Mouse (Mus musculus): ENCODE measurements around the gene Cers2. TPM values are rescaled to one million over a fixed set of nuclear protein-coding genes. Genes with fewer than 3 reads are reported as not detected.

The Cers2 gene
- 10 to 100 TPM; 20.3 to 21.7 TPM for total RNA-seq (2021)
- long read RNA-seq, experiment 1, transcript Cers2-201 (11 exons, 2,216 nt), result major isoform, 12 of 19 reads
- long read RNA-seq, experiment 1, partial matches to known transcripts, result 1 of 19 reads
- long read RNA-seq, experiment 1, other reads (novel, unspliced or antisense), result 6 of 19 reads
- long read RNA-seq, experiment 2, transcript Cers2-201 (11 exons, 2,216 nt), result major isoform, 20 of 25 reads
- long read RNA-seq, experiment 2, partial matches to known transcripts, result 0 of 25 reads
- long read RNA-seq, experiment 2, other reads (novel, unspliced or antisense), result 5 of 25 reads

GRCm38 (mm10) chr3:95314486-95315093 lies at the start of gene Cers2:
Gene Cers2, plus strand, starts transcription at chr3:95314791.
- no peak for DNase-seq

- DNase-seq, result no peak
Observed at GRCm38 (mm10) chr3:95266052-95266451, 48.5 kb upstream of the Cers2 start.

- no peak for DNase-seq
Observed at GRCm38 (mm10) chr3:95267855-95268254, 46.7 kb upstream of the Cers2 start.

DNA sequence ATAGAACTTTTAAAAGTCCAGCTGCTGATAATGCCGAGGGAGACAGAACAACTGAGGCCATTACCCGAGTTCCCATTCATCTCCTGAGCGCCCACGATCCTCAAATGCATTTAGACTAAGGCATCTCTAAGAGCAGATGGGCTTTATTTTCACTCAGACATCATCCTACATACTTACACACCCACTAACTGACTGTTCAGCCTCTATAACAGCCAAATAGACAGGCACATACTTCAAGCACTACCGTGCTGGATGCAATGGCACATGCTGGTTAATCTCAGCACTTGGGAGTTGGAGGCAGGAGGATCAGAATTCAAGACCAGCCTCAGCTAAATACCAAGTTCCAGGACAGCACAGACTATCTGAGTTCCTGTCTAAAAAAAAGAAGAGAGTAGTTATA lies 44.8 kb upstream of the Cers2 start:
- DNase-seq, result no peak

DNA sequence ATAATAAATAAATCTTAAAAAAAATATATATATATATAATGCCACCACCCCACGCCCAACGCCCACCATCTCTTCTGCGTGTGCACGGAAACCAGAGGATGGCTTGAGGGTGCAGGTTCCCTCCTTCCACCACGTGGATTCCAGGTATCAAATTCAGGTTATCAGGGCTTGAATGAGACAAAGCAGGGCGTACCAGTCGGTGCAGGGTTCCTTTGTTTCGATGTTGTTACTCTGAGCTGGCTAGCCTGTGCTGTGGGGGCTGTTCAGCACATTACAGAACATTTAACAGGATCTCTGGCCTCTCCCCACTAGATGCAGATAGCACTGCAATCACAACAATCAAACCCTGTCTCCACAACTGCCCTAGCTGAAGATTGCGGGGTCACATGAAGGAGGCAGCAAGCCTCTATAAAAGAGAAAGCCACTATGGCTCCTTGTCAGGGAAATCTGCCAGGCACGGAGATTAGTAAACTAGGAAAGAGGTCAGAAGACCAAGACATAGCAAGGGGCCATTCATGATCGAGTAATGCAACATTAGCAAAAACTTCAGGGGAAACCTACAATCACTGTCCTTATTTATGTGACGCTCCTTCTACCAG lies 43.7 kb upstream of the Cers2 start:
- no peak for DNase-seq

DNA sequence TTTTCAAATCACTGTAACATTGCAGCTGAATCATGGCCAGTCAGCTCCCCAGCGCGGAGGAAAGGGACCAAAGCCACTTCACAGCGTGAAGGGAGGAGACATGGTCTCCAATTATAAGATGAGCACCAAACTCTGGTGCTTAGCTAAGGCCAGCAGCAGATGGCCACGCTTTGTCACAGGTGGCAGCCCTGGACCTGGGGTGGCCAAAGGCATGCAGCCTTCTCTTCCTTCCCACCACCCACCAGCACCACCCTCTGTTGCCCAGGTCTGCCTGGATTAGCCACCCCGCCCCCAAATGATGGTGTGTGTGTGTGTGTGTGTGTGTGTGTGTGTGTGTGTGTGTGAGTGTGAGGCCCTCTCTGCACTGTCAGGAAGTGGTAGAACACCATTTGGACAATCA lies 41.1 kb upstream of the Cers2 start:
- no peak for DNase-seq

DNA sequence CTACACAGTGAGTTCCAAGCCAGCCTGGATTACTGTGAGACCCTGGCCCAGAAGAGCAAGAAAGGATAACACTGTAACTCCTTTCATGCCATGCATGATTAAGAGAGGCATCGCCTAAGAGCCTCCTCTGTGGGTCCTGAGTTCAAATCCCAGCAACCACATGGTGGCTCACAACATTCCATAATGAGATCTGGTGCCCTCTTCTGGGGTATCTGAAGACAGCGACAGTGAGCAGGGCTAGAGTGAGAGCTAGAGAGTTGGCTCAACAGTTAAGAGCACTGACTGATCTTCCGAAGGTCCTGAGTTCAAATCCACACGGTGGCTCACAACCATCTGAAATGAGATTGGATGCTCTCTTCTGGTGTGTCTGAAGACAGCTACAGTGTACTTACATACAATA lies 40.1 kb upstream of the Cers2 start:
- no peak for DNase-seq

DNA sequence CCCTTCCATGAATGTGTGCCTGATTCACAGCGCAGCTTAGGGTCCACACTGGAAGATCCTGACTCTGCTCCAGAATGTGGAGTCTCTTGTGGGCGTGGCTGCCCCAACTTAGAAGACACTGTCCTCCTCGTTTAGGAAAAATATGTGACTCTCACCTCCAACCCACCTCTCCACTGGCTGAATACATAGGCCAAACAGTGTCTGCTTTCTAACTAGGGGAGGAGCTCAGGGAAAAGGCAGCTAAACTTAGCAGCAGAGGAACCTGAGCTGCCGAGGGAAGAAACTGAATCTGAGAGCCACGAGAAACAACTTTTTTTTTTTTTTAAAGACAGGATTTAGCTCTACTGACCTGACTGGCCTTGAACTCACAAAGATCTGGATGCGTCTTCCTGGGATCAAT lies 39.4 kb upstream of the Cers2 start:
- DNase-seq, result peak; percentile 46

GRCm38 (mm10) chr3:95276428-95276934 lies 38.1 kb upstream of the Cers2 start:
- no peak for DNase-seq

DNA sequence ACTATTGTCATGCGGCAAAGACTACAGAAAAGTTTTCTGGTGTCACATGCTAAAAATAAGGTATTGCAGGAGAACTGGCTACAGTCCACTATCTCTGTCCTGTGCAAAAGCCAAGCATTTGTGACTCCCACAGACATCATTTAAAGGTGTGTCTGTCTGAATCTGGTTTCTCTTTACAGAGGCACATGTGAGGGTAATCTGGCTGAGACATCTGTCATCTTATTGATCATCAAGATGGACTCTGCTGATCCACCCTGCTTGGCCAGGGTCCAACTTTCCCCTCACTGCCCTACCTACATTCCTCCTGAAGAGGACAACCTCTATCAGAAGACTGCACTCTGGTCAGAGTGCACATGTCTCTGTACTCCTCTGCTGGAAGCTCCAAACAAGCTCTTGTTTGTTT lies 37.4 kb upstream of the Cers2 start:
- no peak for DNase-seq

- DNase-seq, result no peak
Observed at GRCm38 (mm10) chr3:95280747-95281146, 33.8 kb upstream of the Cers2 start.

DNA sequence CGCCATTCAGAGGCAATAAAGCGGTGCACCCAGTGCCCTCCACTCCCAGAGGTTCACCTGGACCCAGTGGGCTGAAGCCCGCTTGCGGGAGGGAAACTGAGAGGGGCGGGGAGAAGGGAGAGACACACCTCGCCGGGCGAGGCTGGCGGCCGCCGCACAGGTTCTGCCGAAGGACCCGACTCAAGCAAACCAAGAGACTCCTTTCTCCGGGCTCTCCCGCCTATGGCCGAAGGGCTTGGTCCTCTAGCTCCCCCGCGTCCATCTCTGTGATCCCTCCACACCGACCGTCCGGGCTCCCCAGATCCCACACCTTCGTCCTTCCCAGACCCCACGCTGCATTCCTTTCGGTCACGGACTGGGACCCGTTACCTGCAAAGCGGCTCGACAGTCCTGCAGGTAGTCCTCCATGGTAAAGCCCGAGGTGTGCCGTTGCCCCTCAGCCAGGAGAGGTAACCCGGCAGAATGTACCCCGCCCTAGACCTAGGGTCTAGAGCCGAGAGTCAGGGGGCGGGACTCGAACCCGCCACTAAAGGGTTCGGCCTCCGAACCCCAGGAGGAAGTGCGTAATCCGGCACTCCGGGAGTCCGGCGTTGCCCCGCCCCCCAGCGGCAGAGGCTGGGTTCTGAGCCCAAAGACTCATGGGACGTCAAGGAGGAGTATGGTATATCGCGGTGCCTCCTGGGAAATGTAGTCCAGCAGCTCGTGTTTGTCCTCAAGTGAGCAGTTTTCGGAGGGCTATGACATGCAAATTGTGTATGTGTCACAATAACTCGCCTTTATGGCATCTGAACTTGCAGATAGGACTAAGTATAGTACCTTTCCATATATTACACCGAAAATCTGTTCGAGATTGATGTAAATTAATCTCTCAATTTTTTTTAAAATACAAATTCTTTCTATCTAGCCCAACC lies 33.1 kb upstream of the Cers2 start, which contains the start of the genes Mindy1 and Prune1:
Gene Mindy1, plus strand, starts transcription at position 130 of the 911 bp plus-strand sequence.
Gene Prune1, minus strand, starts transcription at position 861 of the 911 bp plus-strand sequence.
- DNase-seq, result peak; percentile 98

- no peak for DNase-seq
Observed at GRCm38 (mm10) chr3:95282381-95282864, 32.2 kb upstream of the Cers2 start.

DNA sequence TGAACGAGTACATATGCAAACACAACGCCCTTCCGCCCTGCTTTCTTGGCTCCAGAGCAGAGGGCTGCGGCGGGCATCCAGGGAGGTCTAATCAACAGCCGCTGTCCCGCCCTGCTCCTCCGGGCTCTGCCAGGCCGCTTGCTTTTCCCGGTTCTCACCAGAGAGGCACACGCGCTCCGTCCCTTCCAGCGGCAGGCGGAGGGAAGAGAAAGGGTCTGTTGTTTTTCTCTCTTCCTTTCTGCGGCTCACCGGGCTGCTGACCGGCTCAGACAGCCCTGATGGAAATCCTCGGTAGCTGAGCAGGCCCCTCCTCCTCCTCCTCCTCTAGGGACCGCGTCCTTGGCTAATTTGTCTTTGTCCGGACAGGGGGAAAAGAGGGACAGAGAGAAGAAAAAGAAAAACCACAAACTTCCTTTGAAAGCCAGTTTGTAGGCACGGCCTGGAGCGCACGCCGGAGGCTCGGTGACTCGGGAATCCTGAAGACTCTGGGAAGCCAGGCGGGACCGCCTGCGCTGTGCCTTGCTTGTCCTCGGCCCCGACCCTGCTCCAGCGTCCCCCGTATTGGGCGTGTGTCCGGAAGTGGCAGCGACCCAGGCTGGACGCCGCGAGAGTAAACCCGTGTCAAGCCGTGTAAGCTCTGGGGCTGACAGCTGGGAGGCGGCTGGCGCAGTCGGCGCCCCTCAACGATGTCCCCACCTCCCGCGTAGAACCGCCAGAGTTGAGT lies 31.6 kb upstream of the Cers2 start:
- peak; percentile 82 for DNase-seq

DNA sequence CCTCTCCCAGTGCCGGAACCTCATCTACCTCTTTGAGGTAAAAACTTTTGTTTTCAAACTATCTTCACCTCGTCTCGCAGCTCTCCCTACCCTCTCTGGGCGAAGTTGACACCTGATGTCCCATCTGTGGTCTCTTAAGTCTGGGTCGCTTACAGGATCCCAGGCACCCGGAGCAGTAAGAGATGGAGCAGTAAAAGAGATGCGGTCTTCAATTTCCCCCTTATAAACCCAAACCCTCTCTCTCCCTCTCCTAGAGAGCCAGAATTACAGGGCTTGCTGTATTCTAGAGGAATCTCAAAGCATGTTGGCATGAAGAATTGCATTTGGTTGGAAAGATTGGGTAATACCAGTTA lies 31.0 kb upstream of the Cers2 start:
- no peak for DNase-seq

GRCm38 (mm10) chr3:95284062-95284461 lies 30.5 kb upstream of the Cers2 start:
- no peak for DNase-seq

GRCm38 (mm10) chr3:95284501-95285281 lies 29.9 kb upstream of the Cers2 start:
- no peak for DNase-seq

DNA sequence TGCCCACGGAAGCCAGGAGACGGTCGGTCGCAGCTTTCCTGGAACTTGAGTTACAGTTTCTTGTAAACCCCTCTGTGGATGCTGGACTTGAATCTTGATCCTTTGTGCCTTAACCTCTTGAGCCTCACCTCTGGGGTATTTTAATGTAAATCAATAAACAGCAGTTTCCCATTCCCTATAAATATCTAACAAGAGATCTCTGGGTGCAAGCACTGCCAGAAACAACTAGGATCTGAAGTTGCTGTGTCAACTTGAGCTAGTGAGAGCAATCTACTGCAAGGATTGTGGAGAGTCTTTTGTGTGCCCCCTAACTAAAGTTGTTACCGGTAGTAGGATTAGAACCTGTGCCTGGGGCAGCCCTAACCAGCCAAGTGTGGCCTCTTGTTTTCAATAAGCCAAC lies 29.2 kb upstream of the Cers2 start:
- no peak for DNase-seq

- DNase-seq, result no peak
Observed at GRCm38 (mm10) chr3:95286011-95286410, 28.6 kb upstream of the Cers2 start.

- DNase-seq, result no peak
Observed at GRCm38 (mm10) chr3:95286510-95286909, 28.1 kb upstream of the Cers2 start.

DNA sequence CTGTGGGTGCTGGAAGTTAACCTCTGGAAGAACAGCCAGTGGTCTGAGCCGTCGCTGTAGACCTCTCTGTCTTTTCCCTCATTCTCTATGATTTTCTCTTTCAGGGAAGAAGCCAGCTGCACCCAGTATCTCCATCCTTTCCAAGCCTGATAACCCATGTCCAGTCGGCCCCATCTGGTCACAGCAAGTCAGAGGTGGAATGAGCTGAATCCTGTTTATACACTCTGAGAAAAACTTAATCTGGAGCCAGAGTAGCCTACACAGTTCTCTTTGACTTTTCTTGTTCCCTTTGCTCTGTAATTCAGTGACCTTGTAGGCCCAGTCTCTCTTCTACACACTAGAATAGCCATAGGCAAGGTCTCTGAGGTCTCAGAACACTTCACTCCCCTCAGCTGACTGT lies 27.1 kb upstream of the Cers2 start:
- DNase-seq, result no peak
